ENCODE assay signal across 21 mouse cellular contexts in genomic region chr2:31377481-31377880, GRCm38 (mm10).
"Had no signal": no experiment of that assay in that cellular context is flagged by ENCODE, and none has a peak within 500 bp of the region (broad histone marks: within the 10 kb centered on the region; RNA-seq: fewer than 3 reads in every experiment).

No protein-coding gene starts in this region.

- H3K27ac ChIP-seq: kidney, postnatal 0 days; layer of hippocampus, adult 2 months; limb, embryonic 10.5 days; limb, embryonic 13.5 days; liver, embryonic 12.5 days; liver, embryonic 15.5 days; lung, embryonic 15.5 days; midbrain, embryonic 10.5 days; midbrain, embryonic 13.5 days; stomach, postnatal 0 days had no signal

- H3K9ac ChIP-seq: limb, embryonic 13.5 days; liver, embryonic 12.5 days; liver, embryonic 15.5 days; lung, embryonic 15.5 days; midbrain, embryonic 13.5 days had no signal

- H3K4me3 ChIP-seq: layer of hippocampus, adult 2 months; limb, embryonic 10.5 days; limb, embryonic 13.5 days; liver, embryonic 12.5 days; liver, embryonic 15.5 days; lung, embryonic 15.5 days; megakaryocyte, embryonic 14.5 days; midbrain, embryonic 10.5 days; midbrain, embryonic 13.5 days had no signal

- H3K36me3 ChIP-seq: limb, embryonic 10.5 days; limb, embryonic 13.5 days; liver, embryonic 12.5 days; liver, embryonic 15.5 days; lung, embryonic 15.5 days; midbrain, embryonic 10.5 days; midbrain, embryonic 13.5 days had no signal

- H3K4me1 ChIP-seq: limb, embryonic 13.5 days; liver, embryonic 12.5 days; liver, embryonic 15.5 days; lung, embryonic 15.5 days; megakaryocyte, embryonic 14.5 days; midbrain, embryonic 13.5 days had no signal

- H3K27me3 ChIP-seq: limb, embryonic 13.5 days; liver, embryonic 12.5 days; liver, embryonic 15.5 days; midbrain, embryonic 13.5 days had no signal

- H3K9me3 ChIP-seq: limb, embryonic 10.5 days; liver, embryonic 15.5 days; lung, embryonic 15.5 days had no signal

- DNase-seq: kidney, postnatal 25 days; layer of hippocampus, adult 9-11 months; liver; lung, adult 18-20 months; lung, postnatal 10 days; lung, postnatal 36 days; thymus, adult 2 months; thymus, postnatal 14 days; thymus, postnatal 4 days had no signal

- H3K4me2 ChIP-seq: limb, embryonic 13.5 days; liver, embryonic 12.5 days; liver, embryonic 15.5 days; lung, embryonic 15.5 days; midbrain, embryonic 13.5 days had no signal

- ATAC-seq: liver, embryonic 12.5 days; midbrain, embryonic 13.5 days; midbrain, embryonic 16.5 days had no signal
